Mouse (Mus musculus) midbrain, embryonic 14.5 days (tissue): ENCODE measurements around the gene Pdf. TPM values are rescaled to one million over a fixed set of nuclear protein-coding genes. Genes with fewer than 3 reads are reported as not detected.
"Not testable (repeated sequence)": the region's sequence is repeated elsewhere in the genome, so short reads cannot be mapped to it uniquely, and the experiment has no call there.

ENCODE experiments used
- ATAC-seq: fragments of 200-750 bp; cut with Nextera tagmentation; 2 replicates; pipeline ENCODE4 v1.8.0; 2017; ENCODE audit warnings: moderate number of reproducible peaks, moderate library complexity; ENCODE audit not compliant: low FRiP score, low TSS enrichment
- DNase-seq: peaks from one replicate; pipeline ENCODE4 v3.0.0-alpha.2; 2015
- H3K27ac ChIP-seq: fragments of 300-500 bp; sonication (generic); replicated peaks from 2 replicates; pipeline ENCODE4 v1.5.1; 2014; ENCODE audit warnings: mild to moderate bottlenecking, low read depth, low read length, moderate library complexity
- H3K27me3 ChIP-seq: fragments of 300-500 bp; sonication (generic); 2 replicates; pipeline ENCODE4 v1.6.1; 2014; ENCODE audit warnings: low read length, control low read depth, mixed read lengths; ENCODE audit not compliant: control insufficient read depth, insufficient read depth
- H3K36me3 ChIP-seq: fragments of 300-500 bp; sonication (generic); 2 replicates; pipeline ENCODE4 v1.6.1; 2014; ENCODE audit warnings: low read length, control low read depth; ENCODE audit not compliant: control insufficient read depth, insufficient read depth
- H3K4me1 ChIP-seq: fragments of 300-500 bp; sonication (generic); 2 replicates; pipeline ENCODE4 v1.6.1; 2014; ENCODE audit warnings: mild to moderate bottlenecking, antibody characterized with exemption, low read length, control low read depth; ENCODE audit not compliant: control insufficient read depth, insufficient read depth
- H3K4me2 ChIP-seq: fragments of 300-500 bp; sonication (generic); 2 replicates; pipeline ENCODE4 v1.6.1; 2014; ENCODE audit warnings: mild to moderate bottlenecking, low read length, moderate library complexity
- H3K4me3 ChIP-seq: fragments of 300-500 bp; sonication (generic); replicated peaks from 2 replicates; pipeline ENCODE4 v1.5.1; 2014; ENCODE audit warnings: low read depth, low read length
- H3K9ac ChIP-seq: fragments of 300-500 bp; sonication (generic); replicated peaks from 2 replicates; pipeline ENCODE4 v1.6.1; 2014; ENCODE audit warnings: mild to moderate bottlenecking, low read length, moderate library complexity
- H3K9me3 ChIP-seq: fragments of 300-500 bp; sonication (generic); 2 replicates; pipeline ENCODE4 v1.6.1; 2016; ENCODE audit warnings: low read length, control low read depth, mixed read lengths; ENCODE audit not compliant: control insufficient read depth
- WGBS: fragments of 180-500 bp; shearing (Covaris S2); extraction: QIAGEN DNeasy Blood & Tissue Kit; methylation state at CpG from one replicate; pipeline ENCODE4 v1.1.7; 2014; 5-methylcytosine and 5-hydroxymethylcytosine counted together
- polyA plus RNA-seq: library from polyadenylated mRNA; unstranded; fragments of >200 nt; fragmentation: Nextera tagmentation; extraction: Ambion mirVana; gene quantifications from 2 replicates; pipeline ENCODE4 v1.2.1, GENCODE M21; 2014

Gene Pdf
- polyA plus RNA-seq, 1 experiment from 2014 or later: 29.1 TPM

- H3K27me3 ChIP-seq: no peaks in the 10 kb centered on the region
- H3K27ac ChIP-seq: no peak overlapping the region
- WGBS: 92% methylated on average over 5 of the region's 5 CpGs
- no peak overlapping the region for H3K4me3 ChIP-seq
- DNase-seq (no peak), ATAC-seq (no peak)
- H3K9me3 ChIP-seq: no peaks in the 10 kb centered on the region
- H3K4me1 ChIP-seq: 0 out of 2 replicates have a peak, but pooled peaks cover 6% of the 10 kb centered on the region
- H3K4me2 ChIP-seq: no peak overlapping the region
- peaks cover 81% of the 10 kb centered on the region for H3K36me3 ChIP-seq
- H3K9ac ChIP-seq: no peak overlapping the region
Measured at GRCm38 (mm10) chr8:107046976-107047375, 1.4 kb downstream of the Pdf start.

- 96% methylated on average over 6 of the region's 6 CpGs for WGBS
- no peak overlapping the region; the same call in 1 of the 2 replicates for H3K9ac ChIP-seq
- H3K4me3 ChIP-seq: no peak overlapping the region
- no peaks in the 10 kb centered on the region for H3K27me3 ChIP-seq
- DNase-seq: no peak
- no peak overlapping the region for H3K4me2 ChIP-seq
- H3K27ac ChIP-seq: no peak overlapping the region
- H3K36me3 ChIP-seq: peaks cover 81% of the 10 kb centered on the region
- no peaks in the 10 kb centered on the region for H3K9me3 ChIP-seq
- H3K4me1 ChIP-seq: 0 out of 2 replicates have a peak, but pooled peaks cover 6% of the 10 kb centered on the region
- no peak for ATAC-seq
Measured at GRCm38 (mm10) chr8:107045478-107045877, 2.9 kb downstream of the Pdf start.

DNA sequence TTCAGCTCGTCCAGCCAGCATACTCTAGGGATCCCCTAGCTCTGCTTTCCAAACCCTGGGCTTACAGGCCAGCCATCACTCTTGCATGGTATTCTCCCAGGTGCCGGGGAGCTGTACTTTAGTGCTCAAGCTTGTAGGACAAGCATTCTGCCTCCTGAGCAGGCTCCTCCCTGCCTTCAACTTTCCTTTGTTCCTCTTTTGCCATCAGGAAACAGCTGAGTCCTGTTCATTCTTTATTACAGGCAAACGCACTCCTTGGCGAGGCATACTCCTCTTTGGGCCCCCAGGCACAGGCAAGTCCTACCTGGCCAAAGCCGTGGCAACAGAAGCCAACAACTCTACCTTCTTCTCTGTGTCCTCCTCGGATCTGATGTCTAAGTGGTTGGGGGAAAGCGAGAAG lies 7.8 kb downstream of the Pdf start:
- WGBS: 88% methylated on average over 7 of the region's 7 CpGs
- no peak overlapping the region for H3K9ac ChIP-seq
- H3K4me3 ChIP-seq: no peak overlapping the region
- DNase-seq: no peak
- H3K4me2 ChIP-seq: no peak overlapping the region
- no peaks in the 10 kb centered on the region for H3K27me3 ChIP-seq
- H3K9me3 ChIP-seq: no peaks in the 10 kb centered on the region
- no peaks in the 10 kb centered on the region for H3K4me1 ChIP-seq
- H3K27ac ChIP-seq: no peak overlapping the region
- H3K36me3 ChIP-seq: peaks cover 83% of the 10 kb centered on the region
- ATAC-seq: no peak

DNA sequence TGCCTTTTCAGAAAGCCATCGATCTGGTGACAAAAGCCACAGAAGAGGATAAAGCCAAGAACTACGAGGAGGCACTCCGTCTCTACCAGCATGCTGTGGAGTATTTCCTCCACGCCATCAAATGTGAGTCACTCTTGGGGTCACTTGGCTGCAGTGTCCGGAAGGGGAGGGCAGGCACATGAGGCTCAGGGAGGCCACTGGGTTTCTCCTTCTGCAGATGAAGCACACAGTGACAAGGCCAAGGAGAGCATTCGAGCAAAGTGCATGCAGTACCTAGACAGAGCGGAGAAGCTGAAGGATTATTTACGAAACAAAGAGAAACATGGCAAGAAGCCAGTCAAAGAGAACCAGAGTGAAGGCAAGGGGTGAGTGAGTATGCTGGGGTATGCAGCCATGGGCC lies 11.8 kb downstream of the Pdf start:
- peaks cover 43% of the 10 kb centered on the region for H3K36me3 ChIP-seq
- H3K4me1 ChIP-seq: peaks cover 15% of the 10 kb centered on the region
- no peaks in the 10 kb centered on the region for H3K27me3 ChIP-seq
- H3K27ac ChIP-seq: no peak overlapping the region
- no peak overlapping the region for H3K4me3 ChIP-seq
- DNase-seq (no peak), ATAC-seq (no peak)
- no peak overlapping the region for H3K4me2 ChIP-seq
- 91% methylated on average over 8 of the region's 8 CpGs for WGBS
- no peak overlapping the region for H3K9ac ChIP-seq
- H3K9me3 ChIP-seq: no peaks in the 10 kb centered on the region

- Histone ChIP-seq H3K4me3 (no peak overlapping the region), H3K4me2 (no peak overlapping the region), H3K9ac (no peak overlapping the region), H3K9me3 (no peaks in the 10 kb centered on the region), H3K36me3 (peaks cover 34% of the 10 kb centered on the region), H3K27ac (no peak overlapping the region), H3K4me1 (peaks cover 15% of the 10 kb centered on the region), H3K27me3 (no peaks in the 10 kb centered on the region)
- no peak for ATAC-seq
- 90% methylated on average over 3 of the region's 3 CpGs for WGBS
- DNase-seq: no peak
Measured at GRCm38 (mm10) chr8:107035641-107036040, 12.8 kb downstream of the Pdf start.

GRCm38 (mm10) chr8:107033609-107034008 lies 14.8 kb downstream of the Pdf start:
- 93% methylated on average over 2 of the region's 2 CpGs for WGBS
- H3K4me2 ChIP-seq, H3K9ac ChIP-seq, DNase-seq, H3K27me3 ChIP-seq, H3K27ac ChIP-seq, H3K4me3 ChIP-seq, H3K9me3 ChIP-seq, ATAC-seq: not testable (repeated sequence)
- peaks cover 14% of the 10 kb centered on the region for H3K36me3 ChIP-seq
- H3K4me1 ChIP-seq: peaks cover 15% of the 10 kb centered on the region

- ATAC-seq: peak; percentile 9
Measured at GRCm38 (mm10) chr8:107031577-107032090, 16.8 kb downstream of the Pdf start.

DNA sequence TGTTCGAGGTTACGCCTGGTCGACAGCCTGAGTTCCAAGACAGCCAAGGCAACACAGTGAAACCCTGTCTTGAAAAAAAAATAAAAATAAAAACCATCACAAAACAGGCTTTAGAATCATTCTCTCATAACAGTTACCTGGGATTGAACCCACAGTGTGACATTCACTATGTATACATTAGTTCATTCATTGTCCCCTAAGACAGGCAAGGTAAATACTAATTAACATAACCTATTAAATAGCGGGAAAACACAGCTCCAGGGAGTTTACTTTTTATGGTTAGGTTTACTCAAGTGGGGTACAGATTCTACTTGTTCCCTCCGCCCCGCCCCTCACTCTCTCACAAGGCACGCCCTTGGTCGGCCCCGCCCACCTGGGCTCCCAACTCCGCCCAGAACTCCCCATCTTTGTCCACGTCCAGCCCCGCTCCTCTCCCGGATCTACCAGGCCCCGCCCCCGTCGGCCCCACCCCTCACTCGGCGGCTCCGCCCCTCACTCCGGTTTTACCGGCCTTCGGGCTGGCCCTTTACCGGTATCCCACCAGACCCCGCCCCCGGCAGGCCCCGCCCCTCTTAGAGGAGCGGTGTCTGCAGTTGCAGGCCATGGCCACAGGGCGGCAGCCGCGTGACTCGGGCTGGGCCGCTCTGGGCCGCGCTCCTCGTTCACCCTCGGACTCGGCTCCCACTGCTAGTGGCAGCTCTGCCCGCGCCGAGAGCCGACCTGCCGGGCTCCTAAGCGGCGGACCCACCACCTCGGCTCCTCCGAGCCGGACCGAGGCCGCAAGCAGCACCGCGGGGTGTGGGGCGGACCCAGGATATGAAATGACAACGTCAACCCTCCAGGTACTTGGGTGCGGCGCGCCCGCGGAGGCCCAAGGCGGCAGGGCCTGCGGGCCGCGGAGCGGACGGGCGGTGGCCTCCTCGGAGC lies 17.5 kb downstream of the Pdf start, which contains the start of gene Vps4a:
Vps4a (plus strand) TSS at position 573 of the 927 bp plus-strand sequence.
- ATAC-seq (peak; percentile 96), DNase-seq (peak; percentile 97)
- WGBS: 4% methylated on average over 66 of the region's 66 CpGs
- Histone ChIP-seq H3K27me3 (no peaks in the 10 kb centered on the region), H3K4me2 (peak within 1 kb of the TSS; percentile 70), H3K9ac (peak within 1 kb of the TSS; percentile 93), H3K36me3 (no peaks in the 10 kb centered on the region; the same call in 1 of the 2 replicates), H3K4me3 (peak within 1 kb of the TSS; percentile 95), H3K9me3 (no peaks in the 10 kb centered on the region), H3K27ac (peak within 1 kb of the TSS; percentile 81), H3K4me1 (peaks cover 15% of the 10 kb centered on the region)

More at GRCm38 (mm10) chr8:107031577-107032090, 16.8 kb downstream of the Pdf start:
- no peak for DNase-seq
- peaks cover 15% of the 10 kb centered on the region for H3K4me1 ChIP-seq
- H3K36me3 ChIP-seq: peaks cover 4% of the 10 kb centered on the region
- peak overlapping the region; percentile 95 for H3K4me3 ChIP-seq
- H3K4me2 ChIP-seq: peak overlapping the region; percentile 70
- H3K27me3 ChIP-seq: no peaks in the 10 kb centered on the region
- WGBS: under 1% methylated on average over 40 of the region's 40 CpGs
- peak overlapping the region; percentile 93 for H3K9ac ChIP-seq
- peak overlapping the region; percentile 81 for H3K27ac ChIP-seq
- H3K9me3 ChIP-seq: no peaks in the 10 kb centered on the region
